Mouse (Mus musculus) neural tube, embryonic 12.5 days (tissue): ENCODE measurements at regions not wholly inside any gene's neighbourhood (a gene's known extent, or its start where the extent isn't known, plus 50 kb on each side); places are given as distances from the start of the nearest gene placed in this dataset.

ENCODE experiments used
- ATAC-seq: fragments of 200-750 bp; cut with Nextera tagmentation; 2 replicates; pipeline ENCODE4 v1.8.0; 2017; ENCODE audit warnings: low read depth, mild to moderate bottlenecking, moderate TSS enrichment, moderate library complexity; ENCODE audit not compliant: low FRiP score
- H3K27ac ChIP-seq: fragments of 300-500 bp; sonication (generic); 2 replicates; pipeline ENCODE4 v1.5.1; 2016
- H3K27me3 ChIP-seq: fragments of 300-500 bp; sonication (generic); replicated peaks from 2 replicates; pipeline ENCODE4 v1.6.1; 2016; ENCODE audit warnings: mild to moderate bottlenecking
- H3K36me3 ChIP-seq: fragments of 300-500 bp; sonication (generic); 2 replicates; pipeline ENCODE4 v1.6.1; 2016; ENCODE audit warnings: mild to moderate bottlenecking
- H3K4me1 ChIP-seq: fragments of 300-500 bp; sonication (generic); 2 replicates; pipeline ENCODE4 v1.6.1; 2016
- H3K4me2 ChIP-seq: fragments of 300-500 bp; sonication (generic); replicated peaks from 2 replicates; pipeline ENCODE4 v1.6.1; 2016; ENCODE audit warnings: mild to moderate bottlenecking
- H3K4me3 ChIP-seq: fragments of 300-500 bp; sonication (generic); 2 replicates; pipeline ENCODE4 v1.5.1; 2016
- H3K9ac ChIP-seq: fragments of 300-500 bp; sonication (generic); 2 replicates; pipeline ENCODE4 v1.6.1; 2016; ENCODE audit warnings: mild to moderate bottlenecking
- H3K9me3 ChIP-seq: fragments of 300-500 bp; sonication (generic); 2 replicates; pipeline ENCODE4 v1.6.1; 2016; ENCODE audit warnings: mild to moderate bottlenecking
- WGBS: fragments of 180-500 bp; shearing (Covaris S2); methylation state at CpG from one replicate; pipeline ENCODE4 v1.1.7; 2016; 5-methylcytosine and 5-hydroxymethylcytosine counted together

DNA sequence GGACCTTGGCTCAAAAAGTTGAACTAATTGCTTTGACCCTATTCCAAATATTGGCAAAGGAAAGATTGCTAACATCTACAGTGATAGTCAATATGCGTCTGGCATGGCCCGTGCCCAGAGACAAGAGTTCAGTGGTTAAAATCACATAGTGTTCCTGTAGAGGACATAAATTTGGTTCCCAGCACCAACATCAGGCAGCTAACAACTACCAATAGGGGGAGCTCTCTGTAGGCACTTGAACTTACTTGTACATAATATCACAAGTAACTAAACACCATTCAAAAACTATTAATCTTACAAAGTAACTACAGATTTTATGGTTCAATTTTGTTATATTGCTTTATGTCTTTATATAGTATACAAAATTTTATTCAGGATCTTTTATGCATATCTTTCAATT lies 74.3 kb downstream of the Serpinb9g start:
- H3K36me3 ChIP-seq: no peaks in the 10 kb centered on the region
- no peak overlapping the region for H3K9ac ChIP-seq
- ATAC-seq: no peak
- no peak overlapping the region for H3K4me3 ChIP-seq
- no peak overlapping the region for H3K27ac ChIP-seq
- H3K4me1 ChIP-seq: no peaks in the 10 kb centered on the region
- WGBS: 97% methylated on average over 2 of the region's 2 CpGs
- peaks cover 60% of the 10 kb centered on the region; the same call in 1 of the 2 replicates for H3K9me3 ChIP-seq
- H3K27me3 ChIP-seq: no peaks in the 10 kb centered on the region
- H3K4me2 ChIP-seq: no peak overlapping the region

DNA sequence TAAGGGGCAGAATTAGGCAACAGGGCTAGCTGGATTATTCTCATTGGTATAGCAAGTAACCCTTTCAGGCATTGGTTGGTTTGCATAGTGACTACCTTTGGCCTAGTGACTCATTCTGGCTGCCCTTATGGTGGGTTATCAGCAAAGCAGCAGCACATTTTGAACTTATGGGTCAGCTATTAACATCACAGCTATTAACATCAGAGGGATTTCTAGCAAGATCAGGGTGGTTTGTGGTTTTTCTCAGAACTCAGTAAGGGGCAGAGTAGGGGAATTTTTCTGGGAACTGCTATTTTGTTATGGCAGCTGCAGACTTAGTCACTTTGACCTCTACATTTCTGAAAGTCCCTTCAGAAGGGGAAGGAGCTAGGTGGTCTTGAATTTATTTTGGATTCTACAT lies 75.1 kb downstream of the Serpinb9g start:
- Histone ChIP-seq H3K4me3 (no peak overlapping the region), H3K36me3 (no peaks in the 10 kb centered on the region), H3K4me2 (no peak overlapping the region), H3K9ac (no peak overlapping the region), H3K9me3 (peaks cover 60% of the 10 kb centered on the region; the same call in 1 of the 2 replicates), H3K27me3 (no peaks in the 10 kb centered on the region), H3K27ac (no peak overlapping the region), H3K4me1 (no peaks in the 10 kb centered on the region)
- ATAC-seq: no peak

DNA sequence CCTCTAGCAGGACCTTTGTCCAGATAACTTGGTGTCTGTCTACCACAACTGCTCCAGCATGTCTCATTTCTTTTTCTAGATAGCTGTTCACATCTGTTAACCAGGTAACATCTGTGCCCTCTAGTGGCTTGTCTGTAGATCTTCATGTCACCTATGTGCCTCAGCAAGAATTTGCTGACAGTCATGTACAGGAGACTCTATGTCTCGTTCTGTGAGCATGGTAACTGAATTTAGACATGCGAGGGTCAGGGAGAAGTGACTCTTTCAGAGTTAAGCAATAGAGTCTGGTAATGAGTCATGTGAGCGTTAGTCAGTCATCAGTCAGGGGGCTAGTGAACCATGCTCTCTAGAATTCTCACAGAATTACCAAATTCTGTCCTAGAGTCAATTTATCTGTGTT lies 77.0 kb downstream of the Serpinb9g start:
- peaks cover 62% of the 10 kb centered on the region for H3K9me3 ChIP-seq
- H3K4me2 ChIP-seq: no peak overlapping the region
- ATAC-seq: no peak

DNA sequence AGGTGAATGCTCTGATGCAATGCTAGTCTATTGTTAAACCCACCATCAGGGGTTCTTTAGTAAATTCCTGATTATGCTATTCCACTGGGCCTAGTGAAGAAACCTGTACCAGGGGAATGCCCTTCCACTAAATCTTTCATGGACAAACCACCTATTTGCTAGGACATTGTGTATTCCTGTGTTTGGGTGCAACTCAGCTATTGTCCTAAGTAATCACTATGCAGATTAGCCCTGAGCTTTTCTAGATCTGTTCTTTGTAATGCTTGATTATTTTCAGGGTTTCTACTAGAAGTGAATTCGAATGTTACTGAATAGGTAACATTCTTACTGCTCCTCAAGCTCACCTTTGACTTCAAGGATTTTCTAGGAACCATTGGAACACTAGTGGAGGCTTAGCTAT lies 78.3 kb downstream of the Serpinb9g start:
- no peak overlapping the region for H3K4me2 ChIP-seq
- H3K4me3 ChIP-seq: no peak overlapping the region
- H3K4me1 ChIP-seq: no peaks in the 10 kb centered on the region
- H3K9ac ChIP-seq: no peak overlapping the region
- WGBS: 29% methylated on average over 1 of the region's 1 CpGs
- H3K36me3 ChIP-seq: no peaks in the 10 kb centered on the region
- H3K27ac ChIP-seq: no peak overlapping the region
- H3K9me3 ChIP-seq: peaks cover 70% of the 10 kb centered on the region
- H3K27me3 ChIP-seq: no peaks in the 10 kb centered on the region
- no peak for ATAC-seq

More for the DNA sequence above, 77.0 kb downstream of the Serpinb9g start:
- H3K27me3 ChIP-seq: no peaks in the 10 kb centered on the region
- H3K4me1 ChIP-seq: no peaks in the 10 kb centered on the region
- no peak overlapping the region for H3K4me3 ChIP-seq
- no peaks in the 10 kb centered on the region for H3K36me3 ChIP-seq
- H3K27ac ChIP-seq: no peak overlapping the region
- WGBS: 76% methylated on average over 3 of the region's 3 CpGs
- no peak overlapping the region for H3K9ac ChIP-seq

DNA sequence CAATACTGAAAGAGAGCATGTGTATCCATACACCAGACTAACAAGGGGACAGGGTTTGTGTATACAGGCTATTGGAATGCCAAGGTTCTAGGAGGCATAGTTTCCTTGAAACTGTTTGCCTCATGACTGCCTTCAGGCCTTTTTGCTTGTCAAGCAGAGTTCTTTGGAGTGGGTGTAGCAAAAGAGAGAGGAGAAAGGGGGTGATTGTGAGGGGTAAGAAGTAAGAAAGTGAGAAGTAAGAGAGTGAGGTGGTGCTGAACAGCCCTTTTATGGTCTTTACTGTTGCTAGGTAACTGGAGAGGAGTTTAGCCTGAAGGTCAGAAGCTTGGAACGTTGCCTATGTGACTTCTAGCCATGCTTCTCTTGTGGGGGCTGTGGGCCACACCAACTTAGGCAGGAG lies 78.8 kb downstream of the Serpinb9g start:
- no peak overlapping the region for H3K27ac ChIP-seq
- H3K9ac ChIP-seq: no peak overlapping the region
- no peaks in the 10 kb centered on the region for H3K4me1 ChIP-seq
- H3K9me3 ChIP-seq: peaks cover 74% of the 10 kb centered on the region
- no peak for ATAC-seq
- no peaks in the 10 kb centered on the region for H3K27me3 ChIP-seq
- no peaks in the 10 kb centered on the region for H3K36me3 ChIP-seq
- H3K4me3 ChIP-seq: no peak overlapping the region
- H3K4me2 ChIP-seq: no peak overlapping the region
- 33% methylated on average over 1 of the region's 1 CpGs for WGBS

- Histone ChIP-seq H3K27me3 (no peaks in the 10 kb centered on the region), H3K4me1 (no peaks in the 10 kb centered on the region), H3K36me3 (no peaks in the 10 kb centered on the region), H3K9me3 (peaks cover 54% of the 10 kb centered on the region), H3K27ac (no peak overlapping the region), H3K9ac (no peak overlapping the region), H3K4me3 (no peak overlapping the region), H3K4me2 (no peak overlapping the region)
- ATAC-seq: no peak
- 82% methylated on average over 4 of the region's 4 CpGs for WGBS
Observed at GRCm38 (mm10) chr13:33567915-33568314, 83.3 kb downstream of the Serpinb9g start.

DNA sequence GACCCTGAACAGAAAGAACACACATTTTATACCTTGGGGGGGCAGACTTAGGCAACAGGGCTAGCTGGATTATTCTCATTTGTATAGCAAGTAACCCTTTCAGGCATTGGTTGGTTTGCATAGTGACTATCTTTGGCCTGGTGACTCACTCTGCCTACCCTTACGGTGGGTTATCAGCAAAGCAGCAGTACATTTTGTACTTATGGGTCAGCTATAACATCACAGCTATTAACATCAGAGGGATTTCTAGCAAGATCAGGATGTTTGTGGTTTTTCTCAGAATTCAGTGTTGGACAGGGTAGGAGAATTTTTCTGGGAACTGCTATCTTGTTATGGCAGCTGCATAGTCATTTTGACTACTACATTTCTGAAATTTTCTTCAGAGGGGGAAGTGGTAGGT lies 84.7 kb downstream of the Serpinb9g start:
- ATAC-seq: no peak
- no peaks in the 10 kb centered on the region for H3K4me1 ChIP-seq
- WGBS: 96% methylated on average over 1 of the region's 1 CpGs
- no peaks in the 10 kb centered on the region for H3K36me3 ChIP-seq
- no peak overlapping the region for H3K4me2 ChIP-seq
- no peak overlapping the region for H3K27ac ChIP-seq
- no peaks in the 10 kb centered on the region for H3K27me3 ChIP-seq
- H3K9me3 ChIP-seq: peaks cover 51% of the 10 kb centered on the region
- H3K9ac ChIP-seq: no peak overlapping the region
- H3K4me3 ChIP-seq: no peak overlapping the region

- WGBS: 82% methylated on average over 2 of the region's 2 CpGs
- H3K9me3 ChIP-seq: peaks cover 40% of the 10 kb centered on the region
Observed at GRCm38 (mm10) chr13:33570836-33571235, 86.2 kb downstream of the Serpinb9g start.

DNA sequence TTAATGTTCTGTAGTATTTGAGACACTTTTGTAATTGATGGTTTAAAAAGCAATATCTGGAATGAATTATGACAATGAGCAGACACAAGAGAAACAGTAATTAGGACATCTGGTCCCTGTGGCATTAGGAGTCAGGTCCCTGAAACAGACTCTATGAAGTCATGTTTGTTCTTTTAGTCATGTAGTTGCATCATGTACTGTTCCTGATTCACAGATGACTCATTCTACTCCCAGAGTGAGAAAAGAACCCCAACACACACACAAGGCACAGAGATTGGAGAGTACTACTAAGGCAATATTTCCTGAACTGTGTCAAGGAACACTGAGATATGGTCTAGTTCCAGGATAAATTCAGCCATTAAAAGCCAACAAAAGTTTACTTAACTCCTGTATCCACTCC lies 75.1 kb upstream of the Serpinb6d start:
- H3K4me1 ChIP-seq: no peaks in the 10 kb centered on the region
- no peak for ATAC-seq

More at GRCm38 (mm10) chr13:33570836-33571235, 86.2 kb downstream of the Serpinb9g start:
- H3K9ac ChIP-seq: no peak overlapping the region
- H3K4me1 ChIP-seq: no peaks in the 10 kb centered on the region
- ATAC-seq: no peak
- H3K4me3 ChIP-seq: no peak overlapping the region
- no peaks in the 10 kb centered on the region for H3K27me3 ChIP-seq
- H3K36me3 ChIP-seq: no peaks in the 10 kb centered on the region
- no peak overlapping the region for H3K4me2 ChIP-seq
- H3K27ac ChIP-seq: no peak overlapping the region

More for the DNA sequence above, 75.1 kb upstream of the Serpinb6d start:
- H3K9ac ChIP-seq: no peak overlapping the region
- H3K27me3 ChIP-seq: no peaks in the 10 kb centered on the region
- peaks cover 12% of the 10 kb centered on the region for H3K9me3 ChIP-seq
- no peaks in the 10 kb centered on the region for H3K36me3 ChIP-seq
- H3K27ac ChIP-seq: no peak overlapping the region
- no peak overlapping the region for H3K4me2 ChIP-seq
- no peak overlapping the region for H3K4me3 ChIP-seq
